Mouse (Mus musculus): Measurements from ENCODE around the gene Dnaic1. TPM values are rescaled to one million over a fixed set of nuclear protein-coding genes. Genes with fewer than 3 reads are reported as not detected.

Gene Dnaic1
- polyA plus RNA-seq, 1 experiment, result 7.3 TPM

Other genes with a start within 250 kb of the Dnaic1 start
- gene Ubap1, start 220.8 kb upstream of the Dnaic1 start, polyA plus RNA-seq (2011; ENCODE audit: insufficient read depth, insufficient read length, low read depth, missing spikeins), result 72.5 and 91.6 TPM in 2 replicates
- 20.3 and 25.7 TPM in 2 replicates for gene Kif24, start 104.9 kb upstream of the Dnaic1 start, polyA plus RNA-seq (2011; ENCODE audit: insufficient read depth, insufficient read length, low read depth, missing spikeins)
- gene Nudt2, start 104.6 kb upstream of the Dnaic1 start, polyA plus RNA-seq (2011; ENCODE audit: insufficient read depth, insufficient read length, low read depth, missing spikeins), result 37.4 and 38.3 TPM in 2 replicates
- 3.8 and 3.9 TPM in 2 replicates for gene AI464131, start 66.7 kb upstream of the Dnaic1 start, polyA plus RNA-seq (2011; ENCODE audit: insufficient read depth, insufficient read length, low read depth, missing spikeins)
- gene 1110017D15Rik, start 52.4 kb upstream of the Dnaic1 start, polyA plus RNA-seq (2011; ENCODE audit: insufficient read depth, insufficient read length, low read depth, missing spikeins), result not detected in 2 replicates
- gene Fam219a, start 237 bp upstream of the Dnaic1 start, polyA plus RNA-seq (2011; ENCODE audit: insufficient read depth, insufficient read length, low read depth, missing spikeins), result 3.8 and 4.3 TPM in 2 replicates
- gene Enho, start 70.5 kb downstream of the Dnaic1 start, polyA plus RNA-seq (2011; ENCODE audit: insufficient read depth, insufficient read length, low read depth, missing spikeins), result 5.3 and 5.4 TPM in 2 replicates
- gene Cntfr, start 127.3 kb downstream of the Dnaic1 start, polyA plus RNA-seq (2011; ENCODE audit: insufficient read depth, insufficient read length, low read depth, missing spikeins), result 23.9 and 27.1 TPM in 2 replicates
- gene Il11ra1, start 130.2 kb downstream of the Dnaic1 start, polyA plus RNA-seq (2011; ENCODE audit: insufficient read depth, insufficient read length, low read depth, missing spikeins), result 4.5 and 4.7 TPM in 2 replicates
- 23.5 and 23.8 TPM in 2 replicates for gene Rpp25l, start 143.8 kb downstream of the Dnaic1 start, polyA plus RNA-seq (2011; ENCODE audit: insufficient read depth, insufficient read length, low read depth, missing spikeins)
- gene Dctn3, start 153.4 kb downstream of the Dnaic1 start, polyA plus RNA-seq (2011; ENCODE audit: insufficient read depth, insufficient read length, low read depth, missing spikeins), result 65.1 and 67.6 TPM in 2 replicates
- gene Arid3c, start 161.4 kb downstream of the Dnaic1 start, polyA plus RNA-seq (2011; ENCODE audit: insufficient read depth, insufficient read length, low read depth, missing spikeins), result 0.64 and 0.69 TPM in 2 replicates
- 21.7 and 21.9 TPM in 2 replicates for gene Galt, start 185.5 kb downstream of the Dnaic1 start, polyA plus RNA-seq (2011; ENCODE audit: insufficient read depth, insufficient read length, low read depth, missing spikeins)
- 62.6 and 63.1 TPM in 2 replicates for gene Sigmar1, start 186.4 kb downstream of the Dnaic1 start, polyA plus RNA-seq (2011; ENCODE audit: insufficient read depth, insufficient read length, low read depth, missing spikeins)
- gene Ccl27a, start 204.5 kb downstream of the Dnaic1 start, polyA plus RNA-seq (2011; ENCODE audit: insufficient read depth, insufficient read length, low read depth, missing spikeins), result 28.4 and 32.8 TPM in 2 replicates

Measured in ES-Bruce4 (cell line).